Mouse (Mus musculus) activated CD4-positive, CD25-positive, alpha-beta regulatory T cell, adult 4 months (primary cell): Measurements from ENCODE around the gene Slco3a1. TPM values are rescaled to one million over a fixed set of nuclear protein-coding genes. Genes with fewer than 3 reads are reported as not detected.

Source experiments
- ATAC-seq: one replicate; pipeline ENCODE4 v1.8.0; 2017
- polyA plus RNA-seq, 2 experiments: library from polyadenylated mRNA; unstranded; fragments of 100-300 nt; shearing (Covaris generic); gene quantifications; one replicate each; pipeline ENCODE4 v1.2.1; 2017

Slco3a1 gene
- polyA plus RNA-seq, 2 experiments from 2014 or later = 14.6 to 16.7 TPM

DNA sequence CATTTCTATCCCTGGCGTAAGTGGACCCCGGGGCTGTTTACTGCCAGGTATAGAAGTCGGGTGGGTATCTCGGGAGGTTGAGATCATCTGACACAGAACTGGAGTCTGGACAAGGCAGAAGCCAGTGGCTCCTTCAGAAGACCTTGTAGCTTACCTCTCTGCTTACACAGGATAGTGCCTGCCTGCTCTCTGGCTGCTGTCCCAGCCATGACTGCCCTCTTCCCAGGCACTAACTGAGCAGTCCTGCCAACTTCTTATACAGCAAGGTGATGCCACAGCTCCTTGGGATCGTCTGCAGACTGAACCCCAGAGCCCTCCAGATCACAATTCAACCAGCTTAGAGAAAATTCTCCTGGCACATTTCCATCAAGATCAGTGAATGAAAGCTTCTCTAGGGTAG, 26.4 kb downstream of the Slco3a1 start:
- no peak for ATAC-seq

DNA sequence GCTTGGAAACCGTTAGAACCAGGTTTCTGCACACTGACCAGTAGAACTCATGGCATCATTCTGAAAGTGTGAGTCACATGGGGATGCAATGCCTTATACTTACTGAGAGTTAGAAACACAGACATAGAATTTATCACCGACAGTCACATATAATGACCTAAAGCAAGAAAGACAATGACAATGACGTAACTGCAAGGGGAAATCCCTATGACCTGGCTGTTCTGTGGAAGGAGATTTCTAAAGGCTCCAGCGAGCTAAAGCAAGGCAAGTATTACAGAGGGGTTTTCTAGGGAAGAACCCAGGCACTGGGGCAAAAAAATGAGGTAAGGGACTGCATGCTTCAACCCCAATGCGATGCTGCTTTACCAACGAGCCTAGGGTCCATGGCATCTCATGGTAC, 26.9 kb downstream of the Slco3a1 start:
- peak; percentile 70 for ATAC-seq

GRCm38 (mm10) chr7:74526030-74526429, 28.6 kb downstream of the Slco3a1 start:
- ATAC-seq = no peak

GRCm38 (mm10) chr7:74525586-74525985, 29.0 kb downstream of the Slco3a1 start:
- ATAC-seq = no peak

GRCm38 (mm10) chr7:74524188-74524971, 30.2 kb downstream of the Slco3a1 start:
- no peak for ATAC-seq

- ATAC-seq = no peak
Observed at GRCm38 (mm10) chr7:74523086-74523485, 31.5 kb downstream of the Slco3a1 start.

- no peak for ATAC-seq
Observed at GRCm38 (mm10) chr7:74522260-74522659, 32.3 kb downstream of the Slco3a1 start.

DNA sequence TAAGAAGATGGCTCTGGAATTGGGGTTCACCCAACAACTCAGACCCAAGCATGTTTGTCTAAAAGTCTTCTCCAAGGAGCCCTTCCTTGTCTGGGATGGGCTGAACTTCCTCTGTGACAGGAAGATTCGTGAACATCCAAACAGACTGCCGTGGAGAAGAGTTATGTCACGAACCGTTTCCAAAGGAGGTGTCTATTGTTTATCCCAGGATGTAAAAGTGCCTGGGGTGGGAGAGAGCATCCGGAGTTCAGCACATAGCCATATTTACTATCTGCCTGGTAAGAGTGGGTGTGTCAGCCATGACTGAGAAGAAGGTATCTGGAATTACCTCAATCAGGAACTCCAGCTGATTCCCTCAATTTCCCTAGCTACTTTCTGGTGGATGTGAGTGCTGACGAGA, 35.2 kb downstream of the Slco3a1 start:
- no peak for ATAC-seq

GRCm38 (mm10) chr7:74518776-74519175, 35.8 kb downstream of the Slco3a1 start:
- no peak for ATAC-seq

GRCm38 (mm10) chr7:74518255-74518654, 36.3 kb downstream of the Slco3a1 start:
- no peak for ATAC-seq

GRCm38 (mm10) chr7:74510676-74511075, 43.9 kb downstream of the Slco3a1 start:
- no peak for ATAC-seq

GRCm38 (mm10) chr7:74508205-74508604, 46.4 kb downstream of the Slco3a1 start:
- ATAC-seq = no peak

GRCm38 (mm10) chr7:74506856-74507255, 47.7 kb downstream of the Slco3a1 start:
- no peak for ATAC-seq

DNA sequence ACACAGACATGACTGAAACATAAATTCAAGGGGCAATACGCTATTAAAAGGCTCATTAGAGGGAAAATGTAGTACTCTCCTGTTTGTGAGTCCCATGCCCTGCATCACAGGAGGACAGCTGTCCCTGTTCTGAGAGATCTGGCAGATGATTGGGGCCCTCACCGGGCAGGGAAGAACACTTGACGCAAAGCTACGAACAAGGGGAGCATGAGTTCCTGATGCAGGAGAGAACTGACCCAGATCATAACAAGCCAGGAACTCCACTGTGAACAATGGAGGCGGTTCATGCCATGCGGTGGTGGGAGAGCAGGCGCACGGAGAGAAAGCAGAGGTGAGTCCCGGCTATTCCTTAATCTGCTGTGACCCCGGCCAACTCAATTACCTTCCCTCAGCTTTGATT, 48.9 kb downstream of the Slco3a1 start:
- ATAC-seq = no peak

- no peak for ATAC-seq
Observed at GRCm38 (mm10) chr7:74501187-74501586, 53.4 kb downstream of the Slco3a1 start.

DNA sequence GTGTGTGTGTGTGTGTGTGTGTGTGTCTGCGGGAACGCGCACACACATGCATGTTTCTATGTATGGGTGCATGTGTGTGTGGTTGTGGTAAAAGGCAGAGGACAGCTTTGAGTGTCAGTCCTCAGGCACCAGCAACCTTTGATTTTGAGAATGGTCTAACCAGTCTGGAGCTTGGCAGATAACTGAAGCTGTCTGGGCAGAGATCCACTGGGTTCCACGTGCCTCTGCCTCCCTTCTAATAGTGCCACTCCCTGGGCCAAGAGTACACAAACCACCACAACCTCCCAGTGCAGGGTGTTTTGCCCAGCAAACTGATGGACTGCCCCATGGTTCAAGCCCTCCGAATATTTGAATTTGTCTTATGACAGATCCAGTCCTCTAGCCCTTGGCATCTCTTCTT, 55.1 kb downstream of the Slco3a1 start:
- no peak for ATAC-seq

- no peak for ATAC-seq
Observed at GRCm38 (mm10) chr7:74498266-74498980, 56.2 kb downstream of the Slco3a1 start.

DNA sequence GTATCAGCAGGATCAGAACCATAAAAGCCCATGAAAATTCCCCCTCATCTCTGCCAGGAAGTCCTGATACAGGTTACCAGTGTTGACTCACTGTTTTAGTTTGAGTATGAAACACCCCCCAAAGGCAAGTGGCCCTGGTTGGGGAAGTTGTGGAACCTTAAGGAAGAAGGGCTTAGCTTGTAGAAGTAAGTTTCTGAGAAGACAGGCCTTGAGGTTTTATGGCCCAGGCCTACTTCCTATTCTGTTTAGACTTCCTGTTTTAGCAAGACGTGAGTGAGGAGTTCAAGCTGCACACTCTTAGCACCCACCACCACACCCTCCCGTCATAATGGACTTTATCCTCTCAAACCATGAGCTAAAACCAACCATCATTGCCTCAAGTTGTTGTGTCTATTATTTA, 57.4 kb downstream of the Slco3a1 start:
- ATAC-seq = peak; percentile 22

DNA sequence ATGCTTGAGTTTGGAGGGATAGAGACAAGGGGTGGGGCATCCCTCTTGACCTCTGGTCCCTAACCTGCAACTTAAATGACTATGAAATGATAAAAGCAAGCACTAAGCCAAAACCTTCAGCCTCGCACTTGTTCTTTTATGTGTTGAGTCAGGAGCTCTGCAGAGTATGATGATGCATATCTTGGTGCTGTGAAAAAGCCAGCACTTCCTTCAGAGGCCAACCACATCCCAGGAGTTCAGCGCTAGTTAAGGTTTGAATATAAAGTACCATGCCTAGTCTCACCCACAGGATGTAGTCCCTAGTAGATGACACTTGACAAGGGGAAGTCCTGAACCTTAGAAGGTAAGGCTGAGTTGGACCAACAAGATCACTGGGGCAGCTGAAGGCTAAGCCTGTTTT, 59.1 kb downstream of the Slco3a1 start:
- ATAC-seq = peak; percentile 93

DNA sequence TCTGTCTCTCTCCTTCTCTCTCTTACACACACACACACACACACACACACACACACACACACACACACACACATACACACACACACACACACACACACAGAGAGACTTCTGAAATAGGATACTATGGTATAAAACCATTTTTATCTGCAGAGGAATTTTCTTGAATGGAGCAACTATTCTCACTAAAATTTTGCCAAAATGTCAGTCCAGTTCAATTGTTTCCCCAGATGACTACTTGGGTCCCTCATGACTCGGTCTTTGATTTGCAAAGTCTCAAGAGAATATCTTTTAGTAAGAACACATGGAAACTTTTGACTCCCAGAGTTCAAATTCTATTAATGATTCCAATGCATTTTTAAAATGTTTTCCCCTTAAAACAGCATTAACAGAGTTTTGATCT, 60.8 kb downstream of the Slco3a1 start:
- ATAC-seq = no peak

DNA sequence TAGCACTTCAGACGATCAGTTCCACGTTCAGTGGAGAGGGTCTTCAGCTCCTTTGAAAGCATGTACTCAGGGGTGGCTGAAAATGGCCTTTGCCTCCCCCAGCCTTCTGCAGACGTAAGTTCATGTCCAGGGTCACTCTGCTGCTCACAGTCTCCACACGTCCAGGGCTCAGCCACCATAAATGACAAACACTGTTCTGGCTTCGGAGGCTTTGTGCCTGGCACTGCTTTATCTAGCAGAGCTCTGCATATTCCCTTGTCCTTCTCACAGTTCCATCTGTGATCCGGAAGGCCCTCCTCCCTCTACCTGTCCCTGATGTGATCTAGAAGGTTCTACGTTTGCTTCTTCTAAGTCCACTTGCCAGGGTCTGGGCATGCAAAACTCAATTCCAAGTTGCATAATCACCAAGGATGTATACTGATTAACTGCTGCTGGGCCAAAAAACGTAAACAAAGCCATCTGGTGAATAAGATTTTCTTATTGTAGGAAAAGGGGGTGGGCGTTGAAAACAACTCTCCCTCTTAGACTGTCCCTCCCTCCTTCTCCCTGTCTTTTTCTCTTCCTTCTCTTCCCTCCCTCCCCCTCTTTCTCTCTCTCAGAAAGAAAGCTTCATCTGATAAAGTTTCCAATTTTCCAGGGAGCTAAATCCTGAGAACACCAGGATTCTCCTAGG, 62.8 kb downstream of the Slco3a1 start:
- ATAC-seq = no peak

GRCm38 (mm10) chr7:74488141-74488540, 66.4 kb downstream of the Slco3a1 start:
- no peak for ATAC-seq

DNA sequence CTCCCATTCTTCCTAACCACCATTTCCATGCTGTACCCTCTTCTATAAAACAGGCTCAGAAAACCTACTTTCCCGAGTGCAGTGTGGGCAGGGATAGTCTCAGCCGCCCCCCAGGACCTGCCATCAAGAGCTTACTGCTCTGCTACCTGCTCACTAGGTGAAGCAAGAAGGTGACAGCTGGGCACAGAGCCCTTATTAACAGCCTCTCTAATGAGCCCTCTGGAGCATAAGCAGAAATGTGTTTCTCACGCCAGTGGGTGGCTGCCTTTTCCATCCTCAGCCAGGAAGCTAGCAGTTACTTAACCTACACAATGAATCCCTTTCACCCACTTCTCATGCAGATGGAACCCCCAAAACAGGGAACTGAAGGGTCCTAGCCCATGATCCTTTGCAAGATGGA, 66.9 kb downstream of the Slco3a1 start:
- no peak for ATAC-seq

- ATAC-seq = peak; percentile 99
Observed at GRCm38 (mm10) chr7:74486083-74486482, 68.5 kb downstream of the Slco3a1 start.
